Mouse (Mus musculus): ENCODE measurements around the gene Ahcyl2. TPM values are rescaled to one million over a fixed set of nuclear protein-coding genes. Genes with fewer than 3 reads are reported as not detected.

The Ahcyl2 gene
- polyA plus RNA-seq, 1 experiment from 2014 or later: 17.2 TPM

DNA sequence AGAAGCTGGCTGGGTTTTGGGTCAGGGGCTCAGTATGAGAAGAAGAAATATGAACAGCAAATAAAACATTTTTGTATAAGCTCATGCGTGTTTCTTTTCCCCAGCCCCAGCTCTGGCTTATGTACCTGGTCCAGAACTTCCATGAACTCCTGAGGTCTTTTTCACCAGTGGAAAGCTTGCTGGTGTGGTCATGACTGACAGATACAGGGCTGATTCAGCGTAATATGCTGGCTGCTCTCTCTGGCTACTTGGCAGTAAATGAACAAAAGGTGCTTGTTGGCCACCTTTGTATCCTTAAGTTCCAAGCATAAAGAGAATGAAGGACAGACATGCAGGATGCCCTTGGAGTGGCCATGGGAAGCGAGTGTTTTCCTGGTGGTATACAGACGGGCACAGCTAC lies 6.5 kb upstream of the Ahcyl2 start:
- ATAC-seq (ENCODE audit: low FRiP score, low TSS enrichment): no peak
- no peaks in the 10 kb centered on the region for H3K4me1 ChIP-seq (ENCODE audit: control insufficient read depth, insufficient read depth, low read length)

DNA sequence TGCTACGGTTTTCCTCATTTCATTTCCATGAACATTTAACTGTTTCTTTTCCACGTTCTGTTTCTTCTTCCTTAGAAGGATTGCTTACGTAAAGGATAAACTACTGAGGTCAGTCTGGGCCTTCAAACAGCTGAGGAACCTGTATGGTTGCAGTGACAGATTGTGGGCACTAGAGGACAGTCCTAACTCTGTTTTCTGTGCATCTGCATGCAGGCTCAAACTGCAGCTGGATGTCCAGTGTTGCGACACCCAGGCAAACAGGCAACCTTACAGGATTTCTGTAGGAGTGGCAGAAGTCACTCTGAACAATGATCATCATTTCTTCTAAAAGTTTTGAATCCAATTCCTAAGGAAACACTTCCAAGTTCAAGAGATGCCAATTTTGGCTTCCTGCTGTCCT lies 5.3 kb upstream of the Ahcyl2 start:
- Histone ChIP-seq H3K9me3 (ENCODE audit: control insufficient read depth, low read length) (no peaks in the 10 kb centered on the region), H3K4me3 (ENCODE audit: low read length) (no peak overlapping the region), H3K27me3 (ENCODE audit: control insufficient read depth, insufficient read depth, low read length) (no peaks in the 10 kb centered on the region), H3K4me1 (ENCODE audit: control insufficient read depth, insufficient read depth, low read length) (no peaks in the 10 kb centered on the region), H3K9ac (ENCODE audit: low read depth, low read length) (no peak overlapping the region), H3K36me3 (ENCODE audit: control insufficient read depth, insufficient read depth, low read length) (peaks cover 29% of the 10 kb centered on the region), H3K27ac (ENCODE audit: low read depth, low read length) (no peak overlapping the region), H3K4me2 (replicated peaks; ENCODE audit: low read depth, low read length) (no peak overlapping the region)
- 70% methylated on average over 4 of the region's 4 CpGs for WGBS
- ATAC-seq (ENCODE audit: low FRiP score, low TSS enrichment): no peak

More for the DNA sequence above, 6.5 kb upstream of the Ahcyl2 start:
- Histone ChIP-seq H3K36me3 (ENCODE audit: control insufficient read depth, insufficient read depth, low read length) (peaks cover 41% of the 10 kb centered on the region), H3K4me2 (replicated peaks; ENCODE audit: low read depth, low read length) (no peak overlapping the region), H3K4me3 (ENCODE audit: low read length) (no peak overlapping the region), H3K9ac (ENCODE audit: low read depth, low read length) (no peak overlapping the region), H3K27me3 (ENCODE audit: control insufficient read depth, insufficient read depth, low read length) (no peaks in the 10 kb centered on the region), H3K27ac (ENCODE audit: low read depth, low read length) (no peak overlapping the region), H3K9me3 (ENCODE audit: control insufficient read depth, low read length) (no peaks in the 10 kb centered on the region)
- 89% methylated on average over 4 of the region's 4 CpGs for WGBS

DNA sequence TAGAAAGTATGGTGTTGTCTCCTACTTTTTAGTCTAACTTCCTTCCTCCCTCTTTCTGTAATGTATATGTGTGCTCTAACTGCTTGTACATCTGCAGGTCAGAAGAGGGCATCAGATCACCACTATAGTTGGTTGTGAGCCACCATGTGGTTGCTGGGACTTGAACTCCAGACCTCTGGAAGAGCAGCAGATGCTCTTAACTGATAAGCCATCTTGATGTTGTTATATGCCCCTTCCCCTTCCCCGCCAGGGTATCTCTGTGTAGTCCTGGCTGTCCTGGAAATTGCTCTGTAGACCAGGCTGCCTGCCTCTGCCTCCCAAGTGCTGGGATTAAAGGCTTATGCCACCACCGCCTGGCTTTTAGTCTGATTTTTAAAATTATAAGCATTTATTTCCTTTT lies 937 bp upstream of the Ahcyl2 start:
- H3K27me3 ChIP-seq (ENCODE audit: control insufficient read depth, insufficient read depth, low read length): no peaks in the 10 kb centered on the region
- no peaks in the 10 kb centered on the region for H3K9me3 ChIP-seq (ENCODE audit: control insufficient read depth, low read length)
- H3K4me2 ChIP-seq (replicated peaks; ENCODE audit: low read depth, low read length): no peak overlapping the region
- no peaks in the 10 kb centered on the region for H3K36me3 ChIP-seq (ENCODE audit: control insufficient read depth, insufficient read depth, low read length)
- no peak overlapping the region for H3K4me3 ChIP-seq (ENCODE audit: low read length)
- H3K9ac ChIP-seq (ENCODE audit: low read depth, low read length): no peak overlapping the region
- WGBS: 86% methylated on average over 2 of the region's 2 CpGs
- ATAC-seq (ENCODE audit: low FRiP score, low TSS enrichment): no peak
- 0 out of 2 replicates have a peak, but pooled peaks cover 3% of the 10 kb centered on the region for H3K4me1 ChIP-seq (ENCODE audit: control insufficient read depth, insufficient read depth, low read length)
- no peak overlapping the region for H3K27ac ChIP-seq (ENCODE audit: low read depth, low read length)

DNA sequence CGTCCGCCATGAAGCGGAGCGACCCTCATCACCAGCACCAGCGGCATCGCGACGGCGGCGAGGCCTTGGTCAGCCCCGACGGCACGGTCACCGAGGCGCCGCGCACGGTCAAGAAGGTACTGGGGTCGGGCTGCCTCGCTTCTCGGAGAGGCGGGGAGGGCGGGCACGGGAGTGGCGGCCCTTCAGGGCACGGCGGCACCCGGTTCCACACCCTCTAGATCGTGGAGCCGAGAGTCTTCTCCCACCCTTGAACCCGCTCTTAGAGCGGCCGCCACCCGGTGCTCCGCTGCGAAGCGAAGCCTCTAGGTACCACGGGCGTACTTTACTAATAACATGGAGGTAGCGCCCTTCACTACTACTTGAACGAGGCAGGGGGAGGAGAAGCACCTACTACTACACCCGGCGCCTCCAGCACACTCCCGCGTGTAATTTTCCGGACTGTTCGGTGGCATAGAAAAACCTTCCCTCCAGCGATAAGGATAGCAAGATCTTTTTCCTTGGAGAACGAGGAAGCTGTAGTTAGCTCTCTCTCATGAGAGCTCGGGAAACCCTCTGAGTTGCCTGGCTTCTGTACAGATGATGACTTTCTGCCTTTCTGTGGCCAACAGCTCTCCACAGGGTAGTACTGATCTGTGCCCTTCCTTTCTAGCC lies 1.1 kb downstream of the Ahcyl2 start:
- Histone ChIP-seq H3K27me3 (ENCODE audit: control insufficient read depth, insufficient read depth, low read length) (no peaks in the 10 kb centered on the region), H3K4me1 (ENCODE audit: control insufficient read depth, insufficient read depth, low read length) (0 out of 2 replicates have a peak, but pooled peaks cover 3% of the 10 kb centered on the region), H3K36me3 (ENCODE audit: control insufficient read depth, insufficient read depth, low read length) (no peaks in the 10 kb centered on the region), H3K27ac (ENCODE audit: low read depth, low read length) (peak overlapping the region; percentile 88), H3K4me2 (replicated peaks; ENCODE audit: low read depth, low read length) (peak overlapping the region; percentile 75), H3K4me3 (ENCODE audit: low read length) (peak overlapping the region; percentile 88), H3K9me3 (ENCODE audit: control insufficient read depth, low read length) (no peaks in the 10 kb centered on the region), H3K9ac (ENCODE audit: low read depth, low read length) (peak overlapping the region; percentile 85)
- peak; percentile 56; the same call in 1 of the 2 replicates for ATAC-seq (ENCODE audit: low FRiP score, low TSS enrichment)
- WGBS: under 1% methylated on average over 48 of the region's 50 CpGs

DNA sequence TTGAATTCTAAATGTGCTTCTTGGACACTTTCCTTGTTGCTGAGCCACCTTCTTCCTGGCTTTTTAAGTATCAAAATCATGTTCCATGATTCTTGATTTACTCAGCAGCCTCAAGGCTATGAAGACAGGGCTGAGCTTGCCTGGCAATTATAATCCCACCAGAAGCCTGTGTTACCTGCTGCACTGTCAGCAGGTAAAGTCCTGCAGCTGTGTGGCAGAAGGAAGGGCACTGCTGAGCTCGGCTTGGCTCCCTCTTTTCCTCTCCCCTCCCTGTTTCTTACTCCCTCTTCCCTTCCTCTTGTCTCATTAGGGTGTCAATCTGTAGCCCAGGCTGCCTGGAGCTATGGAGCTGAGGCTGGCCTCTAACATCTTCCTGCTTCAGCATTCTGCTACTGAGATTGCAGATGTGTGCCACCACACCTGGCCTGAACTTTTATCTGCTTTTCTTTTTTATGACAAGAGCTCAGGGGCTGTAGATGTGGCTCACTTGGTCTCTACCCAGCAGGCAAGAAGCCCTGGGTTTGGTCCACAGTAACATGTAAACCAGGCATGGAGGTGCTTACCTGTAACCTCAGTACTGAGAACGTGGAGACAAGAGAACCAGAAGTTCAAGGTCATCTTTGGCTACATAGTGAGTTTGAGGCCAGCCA lies 3.0 kb downstream of the Ahcyl2 start:
- H3K4me2 ChIP-seq (replicated peaks; ENCODE audit: low read depth, low read length): no peak overlapping the region

DNA sequence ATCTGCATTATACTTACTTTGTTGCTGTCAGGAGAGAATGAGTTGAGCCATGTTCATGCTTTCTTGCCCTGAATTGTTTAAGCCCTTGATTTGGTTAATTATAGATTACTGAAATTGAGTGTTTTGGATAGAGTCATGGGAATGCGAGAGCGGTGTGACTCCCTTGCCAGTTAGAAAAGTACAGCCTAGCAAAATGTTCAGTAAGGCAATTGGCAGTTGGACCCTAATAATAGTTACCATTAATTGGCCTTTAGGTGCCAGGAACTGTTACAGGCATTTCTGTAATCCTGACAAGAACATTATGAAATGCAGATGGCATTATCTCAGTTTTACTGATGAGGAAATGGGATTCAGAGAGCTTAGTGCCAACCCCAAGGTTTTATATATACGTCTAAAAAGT lies 4.4 kb downstream of the Ahcyl2 start:
- Histone ChIP-seq H3K9me3 (ENCODE audit: control insufficient read depth, low read length) (no peaks in the 10 kb centered on the region), H3K4me1 (ENCODE audit: control insufficient read depth, insufficient read depth, low read length) (0 out of 2 replicates have a peak, but pooled peaks cover 6% of the 10 kb centered on the region), H3K4me3 (ENCODE audit: low read length) (no peak overlapping the region), H3K4me2 (replicated peaks; ENCODE audit: low read depth, low read length) (no peak overlapping the region), H3K36me3 (ENCODE audit: control insufficient read depth, insufficient read depth, low read length) (no peaks in the 10 kb centered on the region), H3K9ac (ENCODE audit: low read depth, low read length) (no peak overlapping the region), H3K27me3 (ENCODE audit: control insufficient read depth, insufficient read depth, low read length) (no peaks in the 10 kb centered on the region), H3K27ac (ENCODE audit: low read depth, low read length) (no peak overlapping the region)
- 96% methylated on average over 3 of the region's 3 CpGs for WGBS
- no peak for ATAC-seq (ENCODE audit: low FRiP score, low TSS enrichment)

More for the DNA sequence above, 3.0 kb downstream of the Ahcyl2 start:
- no peak overlapping the region for H3K4me3 ChIP-seq (ENCODE audit: low read length)
- no peak for ATAC-seq (ENCODE audit: low FRiP score, low TSS enrichment)
- 56% methylated on average over 2 of the region's 2 CpGs for WGBS
- 0 out of 2 replicates have a peak, but pooled peaks cover 3% of the 10 kb centered on the region for H3K4me1 ChIP-seq (ENCODE audit: control insufficient read depth, insufficient read depth, low read length)
- H3K9ac ChIP-seq (ENCODE audit: low read depth, low read length): no peak overlapping the region
- no peaks in the 10 kb centered on the region for H3K36me3 ChIP-seq (ENCODE audit: control insufficient read depth, insufficient read depth, low read length)
- no peak overlapping the region for H3K27ac ChIP-seq (ENCODE audit: low read depth, low read length)
- H3K27me3 ChIP-seq (ENCODE audit: control insufficient read depth, insufficient read depth, low read length): no peaks in the 10 kb centered on the region
- H3K9me3 ChIP-seq (ENCODE audit: control insufficient read depth, low read length): no peaks in the 10 kb centered on the region

DNA sequence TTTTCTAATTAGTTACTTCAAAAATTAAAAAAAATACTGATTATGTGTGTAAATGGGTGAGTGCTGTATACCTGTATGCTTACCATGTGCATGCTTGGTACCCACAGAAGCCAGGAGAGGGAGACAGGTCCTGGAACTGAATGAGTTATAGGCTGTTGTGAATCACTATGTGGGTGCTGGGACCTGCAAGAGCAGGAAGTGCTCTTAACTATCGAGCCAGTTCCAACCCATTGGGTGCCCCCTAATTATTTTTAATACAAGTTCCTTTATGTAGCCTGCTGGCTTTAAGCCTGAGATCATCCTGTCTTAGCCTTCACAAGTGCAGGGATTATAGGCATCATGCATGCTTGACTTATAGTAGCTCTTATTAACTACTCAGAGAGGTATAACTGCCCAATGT lies 6.3 kb downstream of the Ahcyl2 start:
- H3K4me3 ChIP-seq (ENCODE audit: low read length): no peak overlapping the region
- no peaks in the 10 kb centered on the region for H3K9me3 ChIP-seq (ENCODE audit: control insufficient read depth, low read length)
- no peaks in the 10 kb centered on the region for H3K27me3 ChIP-seq (ENCODE audit: control insufficient read depth, insufficient read depth, low read length)
- no peak for ATAC-seq (ENCODE audit: low FRiP score, low TSS enrichment)
- no peak overlapping the region for H3K27ac ChIP-seq (ENCODE audit: low read depth, low read length)
- no peaks in the 10 kb centered on the region for H3K36me3 ChIP-seq (ENCODE audit: control insufficient read depth, insufficient read depth, low read length)
- H3K4me1 ChIP-seq (ENCODE audit: control insufficient read depth, insufficient read depth, low read length): 0 out of 2 replicates have a peak, but pooled peaks cover 7% of the 10 kb centered on the region
- H3K9ac ChIP-seq (ENCODE audit: low read depth, low read length): no peak overlapping the region
- WGBS: 81% methylated on average over 1 of the region's 1 CpGs
- no peak overlapping the region for H3K4me2 ChIP-seq (replicated peaks; ENCODE audit: low read depth, low read length)

DNA sequence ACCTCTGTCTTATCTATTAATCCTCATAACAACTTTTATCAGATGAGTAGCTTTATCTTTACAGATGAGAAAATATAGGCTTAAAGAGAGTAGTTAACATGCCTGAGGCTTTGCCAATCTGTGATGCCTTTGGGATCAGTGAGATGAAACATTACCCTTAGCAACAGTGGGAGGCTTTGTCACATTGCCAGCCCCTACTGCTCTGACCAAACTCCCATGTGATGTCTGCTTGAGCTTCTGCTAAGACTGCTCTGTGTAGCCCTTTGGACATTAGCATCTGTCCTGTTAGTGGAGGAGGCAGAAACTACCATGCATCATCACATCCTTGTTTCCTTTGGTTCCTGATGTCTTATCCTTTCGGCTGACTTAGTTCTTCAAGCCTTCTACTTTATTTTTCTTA lies 7.8 kb downstream of the Ahcyl2 start:
- no peak overlapping the region for H3K9ac ChIP-seq (ENCODE audit: low read depth, low read length)
- 0 out of 2 replicates have a peak, but pooled peaks cover 3% of the 10 kb centered on the region for H3K4me1 ChIP-seq (ENCODE audit: control insufficient read depth, insufficient read depth, low read length)
- no peak overlapping the region for H3K27ac ChIP-seq (ENCODE audit: low read depth, low read length)
- 89% methylated on average over 1 of the region's 1 CpGs for WGBS
- H3K4me2 ChIP-seq (replicated peaks; ENCODE audit: low read depth, low read length): no peak overlapping the region
- no peaks in the 10 kb centered on the region for H3K36me3 ChIP-seq (ENCODE audit: control insufficient read depth, insufficient read depth, low read length)
- no peak overlapping the region for H3K4me3 ChIP-seq (ENCODE audit: low read length)
- no peaks in the 10 kb centered on the region for H3K9me3 ChIP-seq (ENCODE audit: control insufficient read depth, low read length)
- H3K27me3 ChIP-seq (ENCODE audit: control insufficient read depth, insufficient read depth, low read length): no peaks in the 10 kb centered on the region
- no peak for ATAC-seq (ENCODE audit: low FRiP score, low TSS enrichment)

DNA sequence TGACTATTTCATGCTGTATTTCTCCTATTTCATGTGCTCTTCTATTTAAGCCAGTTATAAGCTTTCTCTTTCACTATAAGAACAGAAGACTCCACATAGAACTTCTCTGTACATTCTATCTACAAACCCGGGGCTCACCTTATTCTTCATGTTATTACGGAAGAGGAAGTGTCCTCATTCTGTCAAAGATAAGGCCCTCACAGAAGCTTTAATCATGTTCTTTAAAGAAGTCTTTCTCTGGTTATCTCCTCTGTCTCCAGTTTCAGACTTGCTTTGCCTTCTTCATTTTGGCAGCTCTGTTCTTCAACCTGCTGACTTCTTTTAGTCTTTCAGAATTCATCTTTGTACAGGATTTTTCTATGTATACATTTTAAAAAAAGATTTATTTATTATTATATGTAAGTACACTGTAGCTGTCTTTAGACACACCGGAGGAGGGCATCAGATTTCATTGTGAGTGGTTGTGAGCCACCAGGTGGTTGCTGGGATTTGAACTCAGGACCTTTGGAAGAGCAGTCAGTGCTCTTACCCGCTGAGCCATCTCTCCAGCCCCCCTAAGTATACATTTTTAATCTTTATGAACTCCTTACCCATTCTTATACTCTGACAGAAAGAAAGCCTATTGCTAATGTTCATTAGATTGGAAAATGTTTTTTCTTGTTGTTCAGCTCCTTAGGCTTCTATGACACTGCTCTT lies 8.9 kb downstream of the Ahcyl2 start:
- no peak for ATAC-seq (ENCODE audit: low FRiP score, low TSS enrichment)
- Histone ChIP-seq H3K36me3 (ENCODE audit: control insufficient read depth, insufficient read depth, low read length) (no peaks in the 10 kb centered on the region), H3K4me2 (replicated peaks; ENCODE audit: low read depth, low read length) (no peak overlapping the region), H3K27ac (ENCODE audit: low read depth, low read length) (no peak overlapping the region), H3K27me3 (ENCODE audit: control insufficient read depth, insufficient read depth, low read length) (no peaks in the 10 kb centered on the region), H3K9ac (ENCODE audit: low read depth, low read length) (no peak overlapping the region), H3K9me3 (ENCODE audit: control insufficient read depth, low read length) (no peaks in the 10 kb centered on the region), H3K4me3 (ENCODE audit: low read length) (no peak overlapping the region), H3K4me1 (ENCODE audit: control insufficient read depth, insufficient read depth, low read length) (0 out of 2 replicates have a peak, but pooled peaks cover 3% of the 10 kb centered on the region)
- 89% methylated on average over 4 of the region's 4 CpGs for WGBS

Data from kidney, embryonic 14.5 days (tissue).